Comparison of ENCODE assay signal across 10 mouse cellular contexts in the genomic region with DNA sequence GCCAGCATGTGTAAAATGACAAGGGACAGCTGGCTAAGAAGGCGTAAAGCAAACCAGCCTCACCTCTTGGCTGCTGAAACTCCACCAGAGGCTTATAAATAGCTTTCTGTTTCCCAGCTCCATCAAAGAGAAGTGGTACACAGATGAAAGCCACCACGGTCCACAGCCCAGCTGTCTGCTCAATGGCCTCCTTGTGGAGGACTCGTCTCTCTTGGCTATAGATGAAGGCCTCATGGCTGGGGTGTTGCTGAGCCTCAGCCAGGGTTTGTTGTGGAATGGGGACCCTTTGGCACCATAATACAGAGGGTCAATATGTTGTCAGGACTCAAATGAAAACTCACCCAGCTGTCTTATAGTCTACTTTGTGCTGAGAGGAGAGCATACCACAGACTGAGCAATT.
A peak's percentile ranks its signal among the peaks of the same experiment; 100 is the strongest.
DNase-seq lines count a peak whose midpoint lies in the region; ATAC-seq and TF ChIP-seq lines count a peak whose summit lies in the region.
"Had no signal": no experiment of that assay in that cellular context is flagged by ENCODE, and none has a peak within 500 bp of the region (broad histone marks: within the 10 kb centered on the region; RNA-seq: fewer than 3 reads in every experiment).

No protein-coding gene starts in this region.

- H3K4me1 ChIP-seq in forebrain, postnatal 0 days (ENCODE audit: insufficient read depth): no peaks in the 10 kb centered on the region; the same call in 1 of the 2 replicates
- peaks cover 8% of the 10 kb centered on the region for H3K4me1 ChIP-seq in forebrain, embryonic 13.5 days
- H3K4me1 ChIP-seq in limb, embryonic 12.5 days (replicated peaks): peaks cover 10% of the 10 kb centered on the region
- H3K4me1 ChIP-seq in limb, embryonic 10.5 days: peaks cover 10% of the 10 kb centered on the region

- no peak overlapping the region for H3K9ac ChIP-seq in forebrain, postnatal 0 days
- no peak overlapping the region for H3K9ac ChIP-seq in forebrain, embryonic 13.5 days
- no peak overlapping the region for H3K9ac ChIP-seq in limb, embryonic 12.5 days (replicated peaks)

- no peak overlapping the region for H3K4me2 ChIP-seq in forebrain, postnatal 0 days (ENCODE audit: low read depth)
- no peak overlapping the region for H3K4me2 ChIP-seq in forebrain, embryonic 13.5 days
- no peak overlapping the region for H3K4me2 ChIP-seq in limb, embryonic 12.5 days

- no peak for TF ChIP-seq CTCF in forebrain, postnatal 0 days (IDR thresholded peaks at IDR 0.05; ENCODE audit: low read depth)

- H3K9me3 ChIP-seq in forebrain, postnatal 0 days (ENCODE audit: low read length): no peaks in the 10 kb centered on the region
- H3K9me3 ChIP-seq in forebrain, embryonic 13.5 days (replicated peaks): no peaks in the 10 kb centered on the region
- H3K9me3 ChIP-seq in limb, embryonic 12.5 days: no peaks in the 10 kb centered on the region
- no peaks in the 10 kb centered on the region for H3K9me3 ChIP-seq in limb, embryonic 10.5 days (replicated peaks)
- H3K9me3 ChIP-seq: forebrain, embryonic 10.5 days had no signal

- peak; percentile 33 for DNase-seq in forebrain, postnatal 0 days
- DNase-seq in limb, embryonic 10.5 days (ENCODE audit: low spot score): no peak
- peak; percentile 24 to 46 for DNase-seq in left cerebral cortex, adult 18-20 months (ENCODE audit: low spot score in 2 of 2)
- DNase-seq in lung, postnatal 4 days: peak; percentile 35 to 86
- DNase-seq in urinary bladder, postnatal 14 days (ENCODE audit: low spot score): no peak
- DNase-seq: kidney, adult 9 months had no signal

- H3K36me3 ChIP-seq in forebrain, postnatal 0 days (ENCODE audit: insufficient read depth): no peaks in the 10 kb centered on the region
- H3K36me3 ChIP-seq in forebrain, embryonic 13.5 days (ENCODE audit: poor library complexity, severe bottlenecking): no peaks in the 10 kb centered on the region
- H3K36me3 ChIP-seq in limb, embryonic 12.5 days: no peaks in the 10 kb centered on the region
- H3K36me3 ChIP-seq in limb, embryonic 10.5 days: no peaks in the 10 kb centered on the region
- H3K36me3 ChIP-seq: forebrain, embryonic 10.5 days had no signal

- peak; percentile 88 for ATAC-seq in forebrain, postnatal 0 days
- no peak for ATAC-seq in forebrain, embryonic 13.5 days
- peak; percentile 59; the same call in 1 of the 2 replicates for ATAC-seq in limb, embryonic 12.5 days (ENCODE audit: insufficient number of reproducible peaks, insufficient read depth, low FRiP score, low TSS enrichment, low read depth)
- ATAC-seq in megakaryocyte, adult 5-6 weeks (ENCODE audit: poor library complexity, severe bottlenecking): no peak

- WGBS in forebrain, postnatal 0 days: 37% methylated on average over 3 of the region's 3 CpGs
- 59% methylated on average over 3 of the region's 3 CpGs for WGBS in forebrain, embryonic 13.5 days
- 36% methylated on average over 3 of the region's 3 CpGs for WGBS in limb, embryonic 12.5 days
- 53% methylated on average over 3 of the region's 3 CpGs for WGBS in limb, embryonic 10.5 days

- no peaks in the 10 kb centered on the region for H3K27me3 ChIP-seq in forebrain, postnatal 0 days (ENCODE audit: insufficient read depth, low read length)
- H3K27me3 ChIP-seq in forebrain, embryonic 13.5 days: no peaks in the 10 kb centered on the region
- H3K27me3 ChIP-seq in limb, embryonic 12.5 days: no peaks in the 10 kb centered on the region
- H3K27me3 ChIP-seq in limb, embryonic 10.5 days (ENCODE audit: low read depth, poor library complexity, severe bottlenecking): no peaks in the 10 kb centered on the region

- H3K4me3 ChIP-seq in forebrain, postnatal 0 days (ENCODE audit: low read depth, low read length): no peak overlapping the region
- no peak overlapping the region for H3K4me3 ChIP-seq in forebrain, embryonic 13.5 days
- no peak overlapping the region for H3K4me3 ChIP-seq in limb, embryonic 12.5 days (replicated peaks)
- no peak overlapping the region for H3K4me3 ChIP-seq in limb, embryonic 10.5 days
- H3K4me3 ChIP-seq: forebrain, embryonic 10.5 days had no signal

- H3K27ac ChIP-seq in forebrain, postnatal 0 days (ENCODE audit: low read depth, low read length): no peak overlapping the region
- H3K27ac ChIP-seq in forebrain, embryonic 13.5 days: no peak overlapping the region
- H3K27ac ChIP-seq in limb, embryonic 12.5 days: 0 out of 2 replicates have a peak overlapping the region, but pooled peaks have one; percentile 62
- H3K27ac ChIP-seq in limb, embryonic 10.5 days: no peak overlapping the region
- H3K27ac ChIP-seq: forebrain, embryonic 10.5 days had no signal

Comparison
In these comparisons a context has a peak if more than half of its experiments do, and no peak if none do; other contexts are left out.
1. ATAC-seq: peak in forebrain, postnatal 0 days (single experiment) and limb, embryonic 12.5 days (single experiment); none in forebrain, embryonic 13.5 days (single experiment) and megakaryocyte, adult 5-6 weeks (single experiment).
2. DNase-seq: peak in forebrain, postnatal 0 days (single experiment), left cerebral cortex, adult 18-20 months (2 of 2) and lung, postnatal 4 days (2 of 2); none in limb, embryonic 10.5 days (single experiment) and urinary bladder, postnatal 14 days (single experiment).